Mouse (Mus musculus): ENCODE data around the gene Tacc2.

DNA sequence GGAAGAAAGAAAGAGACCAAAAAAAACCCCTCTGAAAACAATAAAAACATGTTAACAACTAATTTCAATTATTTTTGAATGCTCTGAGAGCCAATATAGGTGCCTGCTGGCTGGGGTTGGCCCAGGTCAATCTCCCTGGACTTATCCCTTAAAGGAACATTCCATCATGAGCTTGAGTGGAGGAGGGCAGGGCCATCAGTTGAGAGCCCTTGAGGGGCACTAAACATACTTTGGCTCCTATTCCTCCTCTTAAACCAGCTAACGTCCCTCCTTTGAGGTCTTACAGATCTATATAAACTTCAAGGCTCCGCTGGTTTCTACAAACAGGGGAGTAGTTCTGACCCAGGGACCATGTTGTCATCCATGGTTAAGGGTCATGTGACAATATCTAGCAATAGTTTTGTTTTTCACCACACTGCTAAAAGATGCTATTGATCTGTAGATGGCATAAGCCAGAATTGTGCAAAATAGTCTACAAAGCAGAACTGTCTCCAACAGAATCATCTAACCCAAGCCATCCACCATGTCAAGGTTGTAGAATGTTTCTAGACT, 9.4 kb downstream of the Tacc2 start:
- no peak for TF ChIP-seq POLR2A (IDR thresholded peaks at IDR 0.05; ENCODE audit: low read depth, low read length)
- no peak for TF ChIP-seq CTCF (IDR thresholded peaks at IDR 0.05; ENCODE audit: extremely low read depth, insufficient read length, insufficient replicate concordance, low read depth, low read length)

Data from small intestine, adult 2 months (tissue).